Mouse (Mus musculus) cerebellum, adult 2 months (tissue): ENCODE data around the gene Pomgnt1.

Source experiments
- CTCF ChIP-seq: fragments of 200-500 bp; IDR thresholded peaks from 2 replicates; pipeline ENCODE4 v1.5.1; 2011; ENCODE audit warnings: low read depth, mild to moderate bottlenecking, control low read depth, low read length, moderate library complexity, borderline replicate concordance; ENCODE audit not compliant: insufficient read depth
- POLR2A ChIP-seq: fragments of 200-500 bp; IDR thresholded peaks from 2 replicates; pipeline ENCODE4 v1.6.1; 2011; ENCODE audit warnings: low read length, control low read depth, borderline replicate concordance; ENCODE audit not compliant: insufficient read depth

DNA sequence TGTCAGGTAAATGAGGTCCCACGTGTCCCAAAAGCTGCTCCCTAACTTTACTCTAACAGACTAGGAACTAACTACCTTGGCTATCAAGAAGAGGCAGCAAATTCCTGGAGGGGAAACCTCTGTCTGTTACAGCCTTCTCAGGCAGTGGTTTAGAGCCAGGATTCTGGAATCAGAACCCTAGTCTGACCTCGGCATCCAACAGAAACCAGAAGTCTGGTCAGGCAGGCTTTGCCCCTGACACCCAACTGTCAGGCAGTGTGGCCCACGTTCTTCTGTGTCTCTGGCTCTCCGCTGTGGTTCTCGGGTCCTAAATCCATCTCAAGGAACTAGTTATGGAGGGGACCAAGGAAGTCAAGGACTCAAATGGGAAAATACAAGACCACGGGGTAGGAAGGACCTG, 27.6 kb downstream of the Pomgnt1 start, which contains the start of gene Lurap1:
- TF ChIP-seq POLR2A (no peak), CTCF (no peak)
